Mouse (Mus musculus): ENCODE measurements at regions not wholly inside any gene's neighbourhood (a gene's known extent, or its start where the extent isn't known, plus 50 kb on each side); places are given as distances from the start of the nearest gene placed in this dataset.
"Not testable (repeated sequence)": the region's sequence is repeated elsewhere in the genome, so short reads cannot be mapped to it uniquely, and the experiment has no call there.

GRCm38 (mm10) chr8:35020480-35020879 lies 745.1 kb upstream of the Gm19410 start:
- intact Hi-C loops (cut with DNase I) = no loop called here
- no peak for DNase-seq

- DNase-seq = no peak
- intact Hi-C loops (cut with DNase I) = no loop called here
These were observed 742.9 kb upstream of the Gm19410 start for GRCm38 (mm10) chr8:35022649-35023048.

- no peak for DNase-seq
These were observed 717.8 kb upstream of the Gm19410 start for GRCm38 (mm10) chr8:35047798-35048197.

GRCm38 (mm10) chr8:35053444-35053843 lies 712.1 kb upstream of the Gm19410 start:
- DNase-seq = no peak
- intact Hi-C loops (cut with DNase I) = no loop called here

More at GRCm38 (mm10) chr8:35047798-35048197, 717.8 kb upstream of the Gm19410 start:
- intact Hi-C loops (cut with DNase I) = no loop called here

- no peak for DNase-seq
- intact Hi-C loops (cut with DNase I) = no loop called here
These were observed 704.5 kb upstream of the Gm19410 start for GRCm38 (mm10) chr8:35061048-35061447.

- DNase-seq = no peak
- intact Hi-C loops (cut with DNase I) = no loop called here
These were observed 697.4 kb upstream of the Gm19410 start for GRCm38 (mm10) chr8:35068228-35068627.

- intact Hi-C loops (cut with DNase I) = no loop called here
- DNase-seq = peak; percentile 7 to 16
These were observed 695.2 kb upstream of the Gm19410 start for GRCm38 (mm10) chr8:35070246-35070989.

GRCm38 (mm10) chr8:35075971-35076370 lies 689.6 kb upstream of the Gm19410 start:
- intact Hi-C loops (cut with DNase I) = no loop called here
- no peak for DNase-seq

GRCm38 (mm10) chr8:35083161-35083560 lies 682.4 kb upstream of the Gm19410 start:
- intact Hi-C loops (cut with DNase I) = no loop called here
- no peak for DNase-seq

GRCm38 (mm10) chr8:35087070-35087469 lies 678.5 kb upstream of the Gm19410 start:
- no peak for DNase-seq
- intact Hi-C loops (cut with DNase I) = no loop called here

- intact Hi-C loops (cut with DNase I) = no loop called here
- DNase-seq = no peak
These were observed 677.0 kb upstream of the Gm19410 start for GRCm38 (mm10) chr8:35088380-35089244.

GRCm38 (mm10) chr8:35089519-35089918 lies 676.1 kb upstream of the Gm19410 start:
- intact Hi-C loops (cut with DNase I) = no loop called here
- no peak for DNase-seq

- intact Hi-C loops (cut with DNase I) = no loop called here
- DNase-seq = no peak
These were observed 663.9 kb upstream of the Gm19410 start for GRCm38 (mm10) chr8:35101701-35102100.

GRCm38 (mm10) chr8:35102102-35102501 lies 663.5 kb upstream of the Gm19410 start:
- DNase-seq; intact Hi-C loops (cut with DNase I): not testable (repeated sequence)

- intact Hi-C loops (cut with DNase I); DNase-seq: not testable (repeated sequence)
These were observed 661.1 kb upstream of the Gm19410 start for GRCm38 (mm10) chr8:35104465-35104876.

GRCm38 (mm10) chr8:35109506-35110217 lies 655.9 kb upstream of the Gm19410 start:
- intact Hi-C loops (cut with DNase I) = no loop called here
- peak in 1 of 2 experiments; percentile 11 for DNase-seq

- intact Hi-C loops (cut with DNase I) = no loop called here
These were observed 655.3 kb upstream of the Gm19410 start for GRCm38 (mm10) chr8:35110286-35110685.

GRCm38 (mm10) chr8:35111130-35111529 lies 654.5 kb upstream of the Gm19410 start:
- DNase-seq = no peak
- intact Hi-C loops (cut with DNase I) = no loop called here

More at GRCm38 (mm10) chr8:35110286-35110685, 655.3 kb upstream of the Gm19410 start:
- DNase-seq = no peak

GRCm38 (mm10) chr8:35112591-35113265 lies 652.9 kb upstream of the Gm19410 start:
- no peak for DNase-seq
- intact Hi-C loops (cut with DNase I) = no loop called here

GRCm38 (mm10) chr8:35114031-35114430 lies 651.6 kb upstream of the Gm19410 start:
- intact Hi-C loops (cut with DNase I) = no loop called here
- DNase-seq = peak; percentile 10 to 25

All from heart, postnatal 36 days (tissue).